Mouse (Mus musculus): ENCODE data around the gene Copb1.
A peak's percentile ranks its signal among the peaks of the same experiment; 100 is the strongest.

Copb1 gene

DNA sequence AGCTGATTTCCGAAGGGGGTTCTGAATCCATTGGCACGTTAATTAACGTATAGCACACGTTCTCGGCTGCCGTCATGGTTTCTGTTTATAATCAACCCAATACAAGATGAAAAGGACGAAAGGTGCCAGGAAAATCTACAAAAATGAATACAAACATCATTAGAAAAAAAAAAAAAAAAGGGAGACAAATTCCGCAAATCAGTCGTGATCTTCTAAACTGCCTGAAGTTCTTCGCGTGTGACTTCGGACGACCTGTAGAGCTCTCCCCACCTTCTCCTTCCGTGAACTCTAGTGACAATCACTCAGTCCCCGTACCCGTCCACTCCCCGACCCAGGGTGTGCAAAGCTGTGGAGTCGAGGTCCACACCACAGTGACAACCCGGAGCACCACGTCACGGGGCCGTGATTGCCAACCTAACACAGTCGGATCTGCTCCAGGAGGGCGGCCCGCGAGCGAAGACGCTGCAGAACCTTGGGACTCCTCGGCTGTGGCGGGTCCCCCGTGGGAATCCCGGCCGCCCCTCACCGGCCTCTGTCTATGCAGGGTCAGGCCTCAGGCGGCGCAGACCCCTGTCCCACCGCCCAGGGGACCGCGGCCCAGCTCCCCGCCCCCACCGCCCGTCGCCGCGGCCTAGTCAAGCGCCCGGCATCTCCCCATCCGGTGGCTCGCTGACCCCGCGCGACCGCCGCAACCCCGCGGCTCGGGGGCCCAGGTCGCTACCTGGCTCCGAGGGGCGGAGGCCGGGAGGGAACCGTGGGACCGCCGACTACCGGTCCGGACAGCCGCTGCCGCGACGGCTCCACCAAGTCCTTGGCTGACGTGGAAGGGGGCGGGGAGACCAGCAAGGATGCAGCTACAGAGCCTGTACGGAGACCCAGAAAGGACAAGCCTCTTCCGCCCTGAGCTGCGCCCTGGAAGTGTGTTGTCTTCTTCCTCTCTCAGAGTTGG is at the start of gene Copb1:
Gene Copb1 (minus strand): TSS at position 827 of the 949 bp plus-strand sequence.
- peak; percentile 92 to 94 for DNase-seq

DNA sequence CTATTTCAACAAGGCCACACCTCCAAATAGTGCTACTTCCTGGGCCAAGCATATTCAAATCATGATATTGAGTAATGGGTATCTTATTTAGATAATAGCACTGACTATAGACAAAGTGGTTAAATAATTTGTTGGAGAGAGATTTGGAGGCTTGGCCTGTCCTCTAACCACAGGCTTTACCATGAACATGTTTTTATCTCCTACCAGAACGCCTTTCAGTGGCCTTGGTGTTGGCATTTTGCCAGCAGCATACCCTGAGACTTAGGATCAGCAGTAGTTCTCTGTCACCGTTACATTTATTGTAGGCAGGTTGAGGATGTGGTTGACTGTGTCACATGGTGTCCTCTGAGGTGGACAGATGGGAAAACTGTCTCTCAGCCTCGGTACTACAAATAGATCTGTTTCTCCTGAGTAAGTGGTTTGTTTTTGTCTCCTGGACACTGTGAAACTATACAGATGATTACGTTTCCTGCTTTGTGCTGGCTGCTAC is 46.8 kb upstream of the Copb1 start:
- peak; percentile 64 to 69 for DNase-seq

DNA sequence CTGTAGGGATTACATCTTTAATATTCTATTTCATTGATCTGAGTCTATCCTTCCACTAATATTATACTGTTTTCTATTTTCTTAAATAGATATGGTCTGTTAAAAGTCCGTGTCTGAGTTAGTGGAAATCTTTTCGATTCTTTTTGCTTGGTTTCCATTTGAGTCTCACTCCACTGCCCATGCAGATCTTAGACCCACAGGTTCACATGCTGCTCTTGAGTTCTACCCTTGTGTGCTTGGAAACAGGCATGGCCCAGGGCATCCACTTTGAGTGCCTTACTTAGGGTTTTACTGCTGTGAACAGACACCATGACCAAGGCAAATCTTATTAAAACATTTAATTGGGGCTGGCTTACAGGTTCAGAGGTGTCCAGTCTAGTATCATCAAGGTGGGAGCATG is 46.3 kb upstream of the Copb1 start:
- DNase-seq, result no peak

DNA sequence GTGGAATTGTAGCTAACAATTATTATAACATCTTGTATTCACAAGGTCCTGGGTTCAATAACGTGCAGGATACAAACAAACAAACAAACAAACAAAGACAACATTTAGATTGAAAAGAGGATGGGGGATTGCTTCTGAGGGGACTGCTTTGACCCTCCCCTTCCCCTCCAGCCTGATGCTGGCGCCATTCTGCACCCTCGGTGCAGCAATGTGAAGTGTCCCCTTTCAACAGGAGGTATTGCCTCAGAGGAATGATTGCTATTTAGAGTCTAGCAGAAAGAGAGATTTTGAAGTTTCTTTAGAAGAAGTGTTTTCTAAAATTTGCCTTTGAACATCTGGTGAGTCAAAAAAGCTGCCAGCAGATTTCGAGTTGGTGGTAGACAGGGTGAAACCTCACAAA is 44.7 kb upstream of the Copb1 start:
- DNase-seq, result no peak

DNA sequence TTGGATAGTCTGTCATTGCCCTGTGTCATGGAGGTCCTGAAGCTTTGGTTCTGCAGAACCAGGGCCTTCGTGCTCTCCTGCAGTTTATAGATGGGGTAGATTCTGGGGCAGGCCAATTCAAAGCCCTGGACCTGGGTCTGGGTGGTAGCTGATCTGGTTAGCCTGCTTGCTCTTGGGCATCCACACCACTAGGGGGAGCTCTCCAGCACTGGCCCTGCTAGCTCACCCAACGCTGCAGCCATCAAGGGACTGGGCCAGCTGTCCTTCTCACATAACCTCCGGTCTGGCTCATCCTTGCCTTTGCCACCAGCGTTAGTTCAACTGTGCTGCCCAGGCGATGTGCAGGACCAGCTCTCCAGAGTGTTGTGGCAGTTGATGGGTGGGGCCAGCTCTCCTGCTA is 40.2 kb upstream of the Copb1 start:
- DNase-seq, result peak; percentile 49 to 51

DNA sequence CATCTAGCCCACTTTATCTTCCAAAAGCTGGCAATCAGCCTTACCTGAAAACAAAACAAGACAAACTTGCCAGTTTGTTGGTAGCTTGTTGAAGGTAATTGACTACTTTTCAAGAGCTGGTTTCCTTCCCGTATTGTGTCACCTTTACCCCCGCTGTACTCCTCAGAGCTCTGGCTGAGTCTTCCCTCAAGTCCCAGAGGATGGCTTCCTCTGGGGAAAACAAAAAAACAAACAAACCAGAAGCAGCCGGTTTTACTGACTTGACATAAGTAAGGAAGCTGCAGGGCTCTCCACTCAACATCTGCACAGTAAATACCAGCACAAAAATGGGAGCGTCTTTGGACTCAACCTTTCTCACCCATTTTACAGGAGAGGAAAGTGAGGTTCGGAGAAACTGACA is 39.4 kb upstream of the Copb1 start:
- DNase-seq, result no peak

DNA sequence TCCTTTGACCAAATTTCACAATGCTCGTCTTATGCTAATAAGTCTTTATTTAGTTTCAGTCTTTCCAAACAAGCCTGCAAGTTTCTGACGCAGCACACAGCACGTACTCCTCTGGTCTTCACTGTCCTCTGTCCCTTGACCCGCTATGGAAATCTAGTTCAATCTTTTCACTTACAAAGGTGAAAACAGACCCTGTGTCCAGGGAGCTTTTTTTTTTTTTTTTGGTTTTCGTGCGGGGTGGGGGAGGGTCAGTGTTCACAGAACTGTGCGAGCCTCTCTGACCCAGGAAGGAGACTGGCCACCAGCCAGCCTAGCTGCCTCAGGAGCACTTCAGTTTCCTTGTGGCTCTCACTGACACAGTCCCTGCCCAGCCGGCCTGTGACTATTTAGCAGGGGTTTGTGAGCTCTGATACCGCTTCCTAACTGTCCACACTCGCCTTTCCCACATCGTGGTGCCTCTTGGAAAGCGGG is 38.0 kb upstream of the Copb1 start:
- peak; percentile 54 to 56 for DNase-seq

DNA sequence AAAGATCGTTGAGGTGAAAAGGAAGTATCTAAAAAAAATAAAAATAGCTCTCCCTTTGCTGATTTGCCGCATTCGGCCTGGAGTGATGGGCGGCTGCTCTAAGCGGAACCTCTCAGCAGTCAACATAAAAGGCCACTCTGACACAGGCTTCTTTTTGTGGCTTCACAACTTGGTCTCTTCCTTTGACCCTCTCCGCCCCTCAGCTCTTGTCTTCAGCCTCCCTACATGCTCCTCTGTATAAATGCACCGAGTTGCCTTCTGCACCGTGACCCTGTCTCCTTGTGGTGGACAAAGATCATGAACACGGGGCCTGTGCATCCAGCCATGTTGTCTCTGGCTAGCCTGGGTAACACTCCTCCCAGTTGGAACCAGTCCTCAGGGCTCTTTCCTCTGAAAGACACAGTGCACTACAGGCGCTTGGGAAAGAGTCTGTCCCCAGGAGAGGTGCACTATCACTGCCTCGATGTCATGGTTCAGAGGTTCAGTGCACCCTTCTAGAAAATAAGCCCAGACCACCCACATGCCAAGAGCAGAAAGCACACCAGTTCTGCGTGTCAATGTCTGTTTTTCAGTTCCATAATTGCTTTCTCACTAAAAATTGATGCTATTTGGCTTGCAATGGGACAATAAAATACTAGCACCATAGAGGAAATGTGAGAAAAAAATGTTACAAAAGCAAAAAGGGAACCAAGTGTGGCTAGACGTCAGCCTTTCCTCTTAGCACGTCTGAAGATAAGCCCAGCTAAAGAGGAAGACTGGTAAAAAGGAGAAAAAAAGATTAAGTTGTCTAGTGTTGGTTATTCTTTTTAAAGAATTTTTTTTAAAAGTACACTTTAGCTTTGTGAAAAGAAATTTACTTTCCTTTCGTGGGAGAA is 37.2 kb upstream of the Copb1 start:
- DNase-seq, result peak; percentile 61 to 70

DNA sequence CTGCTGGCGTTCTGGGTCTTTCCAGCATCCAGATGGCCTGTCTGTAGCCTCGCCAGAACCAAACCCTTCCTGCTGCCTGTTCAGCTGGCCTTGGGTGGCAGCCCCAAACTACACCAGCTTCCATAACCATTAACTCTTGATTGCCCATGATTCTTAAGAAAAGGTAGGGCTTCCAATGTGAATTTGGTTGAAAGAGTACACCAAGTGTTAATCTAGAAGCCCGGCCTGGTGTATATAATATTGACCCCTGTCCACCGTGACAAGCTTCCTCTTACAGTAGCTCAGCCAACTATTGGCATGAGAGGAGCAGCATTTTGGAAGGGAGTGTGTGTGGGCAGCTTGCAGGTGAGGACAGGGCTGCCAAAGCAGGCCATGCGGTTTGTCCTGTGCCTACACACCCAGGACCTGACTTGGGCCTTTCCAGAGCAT is 35.6 kb upstream of the Copb1 start:
- no peak for DNase-seq

DNA sequence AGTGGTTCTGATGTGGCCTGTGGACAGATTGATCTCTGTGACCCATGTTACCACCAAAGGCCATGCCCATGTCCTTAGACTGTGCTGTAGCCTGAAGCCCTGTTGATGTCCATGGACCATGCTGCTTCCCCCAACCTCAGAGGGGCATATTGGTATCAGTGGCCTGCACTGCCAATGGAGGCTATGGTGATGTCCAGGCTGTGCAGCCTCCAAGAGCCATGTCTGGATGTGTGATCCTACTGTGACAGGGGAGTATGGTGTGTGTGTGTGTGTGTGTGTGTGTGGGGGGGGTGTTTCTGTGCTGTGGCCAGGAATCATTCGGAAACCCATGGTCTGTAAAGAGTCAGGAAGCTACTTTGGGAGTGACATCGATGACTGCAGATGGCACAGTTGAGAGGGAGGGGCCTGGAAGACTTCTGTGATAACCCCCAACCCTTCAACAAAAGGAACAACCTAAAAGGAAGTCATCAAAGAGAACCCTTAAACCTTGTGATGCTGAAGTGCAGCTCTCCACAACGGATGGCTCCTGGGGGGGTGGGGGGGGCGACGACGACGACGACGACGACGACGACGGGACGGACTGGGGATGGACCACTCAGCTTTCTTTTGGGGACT is 29.9 kb upstream of the Copb1 start:
- DNase-seq, result no peak

DNA sequence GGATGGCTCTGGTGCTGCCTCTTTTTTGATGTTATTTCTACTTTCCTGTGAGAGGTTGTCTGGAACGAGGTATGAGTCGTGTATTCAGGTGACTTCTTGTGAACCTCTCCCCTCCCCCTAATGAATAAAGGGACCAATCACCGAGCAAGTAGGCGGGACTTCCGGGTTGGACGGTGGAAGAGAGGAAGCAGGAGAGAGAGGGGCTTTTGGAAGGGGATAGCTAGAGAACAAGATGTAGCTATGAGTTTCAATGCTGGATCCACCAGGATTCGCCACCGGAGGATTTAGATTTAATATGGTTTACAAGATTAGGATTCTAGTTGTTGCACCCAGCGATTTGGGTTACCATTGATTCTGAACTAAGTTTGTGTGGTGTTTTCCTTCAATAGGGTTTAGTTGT is 28.5 kb upstream of the Copb1 start:
- no peak for DNase-seq

DNA sequence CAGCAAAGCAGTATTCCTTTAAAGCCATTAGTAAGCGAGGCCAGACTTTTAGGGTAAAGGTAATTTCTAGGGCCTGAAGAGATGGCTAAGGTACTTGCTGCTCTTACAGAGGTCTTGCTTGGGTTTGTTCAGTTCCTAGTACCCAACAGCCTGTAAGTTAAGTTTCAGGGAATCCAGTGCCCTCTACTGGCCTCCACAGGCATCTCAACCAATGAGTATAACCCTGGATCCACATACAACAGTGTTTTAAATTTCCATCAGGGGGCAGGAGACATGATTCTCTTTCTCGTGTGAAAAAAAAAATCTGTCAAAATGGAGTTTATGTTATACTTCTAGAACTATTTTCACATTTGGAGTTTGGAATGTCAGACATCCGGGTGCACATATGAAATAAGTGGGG is 27.2 kb upstream of the Copb1 start:
- DNase-seq, result peak; percentile 69 to 74

DNA sequence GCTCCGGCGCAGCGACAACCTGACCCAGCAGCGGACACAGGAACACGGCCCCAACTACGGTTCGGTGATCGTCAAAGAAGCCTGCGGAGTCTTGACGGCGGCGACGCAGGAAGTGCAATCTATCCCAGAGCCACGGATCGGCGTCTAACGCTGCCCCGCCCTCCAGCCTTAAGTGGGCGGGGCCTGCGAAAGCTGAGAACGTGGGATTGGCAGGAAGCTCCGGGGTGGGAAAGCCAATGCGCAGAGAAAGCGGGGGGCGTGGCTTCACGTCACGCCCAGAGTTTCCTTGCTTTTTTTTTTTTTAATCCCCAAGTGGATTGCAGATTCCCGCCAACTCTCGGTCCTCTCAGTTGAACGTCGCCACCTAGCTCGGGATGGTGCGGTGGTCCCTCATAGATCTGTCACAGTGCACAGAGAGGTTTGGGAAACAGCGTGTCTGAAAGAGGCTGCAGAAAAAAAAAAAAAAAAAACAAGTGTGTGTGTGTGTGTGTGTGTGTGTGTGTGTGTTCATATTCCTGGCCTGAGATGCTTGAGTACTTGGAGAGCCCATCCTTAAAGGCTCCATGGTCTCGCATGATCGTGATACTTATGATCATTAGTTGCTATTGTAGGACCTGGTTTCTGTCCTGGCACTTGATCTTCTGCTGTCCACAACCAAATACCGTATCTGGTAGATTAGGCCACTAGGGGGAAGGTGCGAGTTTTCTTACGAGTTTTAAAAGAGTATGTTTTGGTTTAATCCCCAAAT is 21.7 kb upstream of the Copb1 start, which contains the start of gene Psma1:
Gene Psma1 (minus strand): TSS at position 114 of the 748 bp plus-strand sequence.
- peak; percentile 93 to 94 for DNase-seq

DNA sequence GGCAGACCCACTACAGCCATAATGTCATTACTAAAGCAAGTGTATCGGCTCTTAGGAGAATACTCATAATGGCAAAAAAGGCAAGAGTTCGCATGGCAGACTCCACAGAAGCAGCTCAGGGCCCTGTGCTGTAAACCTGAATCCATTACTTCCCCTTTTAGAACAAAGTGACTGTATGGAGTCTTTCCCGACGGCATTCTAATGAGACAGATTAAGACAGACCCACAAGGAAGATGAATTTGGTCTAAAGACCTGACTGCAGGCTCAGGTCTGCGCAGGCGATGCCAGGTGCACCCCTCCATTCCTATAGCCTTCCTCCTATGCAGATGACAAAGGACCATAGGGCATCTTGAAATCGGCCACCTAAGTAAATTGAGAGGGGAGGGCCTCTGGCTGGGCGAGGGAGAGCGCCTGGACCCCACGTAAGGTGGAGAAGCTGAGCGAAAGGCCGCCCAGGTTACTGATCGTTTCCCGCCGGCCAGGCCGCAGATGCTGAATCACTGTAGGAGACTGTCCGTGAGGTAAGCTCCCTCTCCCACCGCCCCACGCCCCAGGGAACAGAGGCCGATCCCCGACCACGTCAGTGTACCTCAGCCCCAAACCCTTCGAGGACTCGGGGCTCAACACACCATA is 21.0 kb upstream of the Copb1 start:
- no peak for DNase-seq

DNA sequence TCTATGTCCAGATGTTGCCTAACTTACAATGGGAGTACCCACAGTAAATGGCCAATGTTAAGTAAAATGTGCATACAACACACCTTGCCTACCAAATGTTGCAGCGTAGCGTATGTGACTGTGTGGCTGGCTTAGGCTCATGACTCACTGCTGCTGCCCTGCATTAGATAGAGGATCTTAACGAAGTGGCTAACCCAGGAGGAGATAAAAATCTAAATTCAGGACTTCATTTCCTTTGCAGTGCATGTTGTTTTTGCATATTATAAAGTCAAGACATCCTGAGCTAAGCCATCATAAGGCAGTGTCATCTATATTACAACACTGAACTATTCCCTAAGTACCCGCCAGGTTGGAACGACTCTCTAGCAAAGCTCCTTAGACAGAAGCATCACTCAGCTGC is 13.9 kb upstream of the Copb1 start:
- no peak for DNase-seq

DNA sequence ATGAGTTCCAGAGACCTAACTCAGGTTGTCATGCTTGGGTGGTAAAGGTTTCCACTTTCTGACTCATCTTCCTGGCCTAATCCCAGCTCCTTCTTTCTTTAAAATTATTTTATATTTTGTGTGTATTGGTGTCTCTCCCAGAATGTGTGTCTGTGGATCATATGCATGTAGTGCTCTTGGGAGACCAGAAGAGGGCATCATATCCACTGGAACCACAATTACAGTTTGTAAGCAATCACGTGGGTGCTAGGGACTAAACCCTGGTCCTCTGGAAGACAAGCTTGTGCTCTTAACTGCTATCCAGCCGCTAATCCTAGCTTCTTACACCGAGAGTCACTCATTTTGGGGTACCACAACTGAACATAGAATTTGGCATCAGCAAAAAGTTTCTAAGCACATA is 2.8 kb downstream of the Copb1 start:
- no peak for DNase-seq

DNA sequence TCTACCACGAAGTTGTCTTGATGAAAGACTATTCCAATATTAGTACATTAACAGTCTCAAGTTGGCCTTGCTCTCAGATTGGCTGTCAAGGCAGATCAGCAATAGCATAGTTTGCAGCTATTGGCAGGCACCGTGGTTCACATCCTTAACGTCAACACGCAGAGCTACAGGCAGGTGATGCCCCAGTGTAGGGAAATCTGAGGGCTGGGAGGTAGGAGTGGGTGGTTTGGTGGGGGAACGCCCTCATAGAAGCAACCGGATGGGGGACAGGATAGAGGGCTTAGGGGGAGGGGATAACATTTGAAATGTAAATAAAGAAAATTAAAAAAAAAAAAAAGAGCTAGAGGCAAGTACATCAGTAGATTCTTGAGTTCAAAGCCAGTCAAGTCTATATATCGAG is 20.5 kb downstream of the Copb1 start:
- DNase-seq, result no peak

DNA sequence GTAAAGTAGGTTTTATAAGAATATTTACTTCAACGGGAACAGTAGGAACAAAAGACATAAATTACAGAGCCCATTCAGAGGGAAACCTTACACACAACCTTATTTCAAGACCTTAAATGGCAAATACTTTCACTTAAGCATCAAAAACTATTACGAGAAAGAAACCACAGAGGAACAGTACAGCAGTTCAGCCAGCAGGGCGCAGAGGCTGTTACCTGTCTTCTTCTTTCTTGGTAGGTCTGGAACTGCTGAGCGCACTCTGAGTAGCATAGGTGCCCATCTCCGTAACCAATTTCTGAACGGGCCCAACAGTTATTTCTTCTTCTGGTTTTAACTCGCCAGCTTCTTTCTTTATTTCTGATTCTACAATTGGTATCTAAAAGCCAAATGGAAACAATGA is 21.5 kb downstream of the Copb1 start:
- no peak for DNase-seq

DNA sequence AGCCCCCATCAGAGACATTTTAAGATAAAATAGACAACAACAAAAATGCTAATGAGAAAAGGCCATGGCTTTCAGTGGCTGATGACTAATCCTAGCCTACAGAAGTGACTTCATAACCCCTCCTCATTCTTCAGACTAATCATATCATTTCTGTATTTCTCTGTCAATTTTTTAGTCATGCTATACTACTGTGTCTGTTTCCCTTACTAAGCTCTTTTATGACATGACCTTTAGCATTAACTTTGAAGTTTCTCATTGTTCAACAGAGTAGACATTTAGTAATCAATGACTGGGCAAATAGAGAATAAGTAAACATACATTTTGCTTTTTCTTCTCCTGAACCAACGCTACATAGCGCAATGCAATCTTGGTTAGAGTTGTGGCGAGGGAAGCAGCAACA is 22.7 kb downstream of the Copb1 start:
- DNase-seq, result no peak

DNA sequence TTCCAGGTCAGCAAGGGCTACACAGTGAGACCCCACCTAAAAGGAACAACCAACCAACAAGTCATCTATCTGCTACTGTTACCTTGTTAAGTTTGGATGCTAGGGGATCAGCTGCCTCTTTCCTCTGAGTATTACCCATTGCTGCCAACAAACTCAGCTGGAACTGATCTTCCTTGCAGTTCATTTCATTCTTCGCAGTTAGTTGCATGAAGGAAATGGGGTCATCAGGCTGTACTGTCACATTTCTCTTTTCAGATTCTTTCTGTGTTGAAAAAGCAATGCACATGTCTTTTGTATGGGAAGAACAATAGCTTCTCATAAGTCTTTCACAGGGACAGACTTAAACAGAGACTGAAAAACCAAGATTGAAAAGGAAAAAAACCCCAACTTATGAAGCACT is 28.0 kb downstream of the Copb1 start:
- DNase-seq, result no peak

DNA sequence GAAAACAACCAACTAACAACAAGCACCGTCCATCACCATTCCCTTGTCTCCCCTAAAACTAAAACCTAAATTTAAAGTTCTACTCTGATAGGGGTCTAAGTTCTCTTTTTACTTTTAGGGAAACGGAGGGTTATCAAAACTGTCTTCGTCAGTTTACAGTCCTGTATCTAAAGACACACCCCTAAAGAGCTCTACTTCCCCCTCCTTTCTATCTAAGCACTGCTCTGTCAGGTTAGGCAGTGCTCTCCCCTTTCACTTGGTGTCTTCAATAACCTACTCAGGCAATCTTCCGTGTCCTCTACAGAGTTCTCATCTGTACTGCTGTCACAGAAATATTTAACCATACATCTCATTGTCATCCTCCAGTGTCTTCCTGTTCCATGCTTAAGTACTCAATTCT is 34.1 kb downstream of the Copb1 start:
- no peak for DNase-seq

DNA sequence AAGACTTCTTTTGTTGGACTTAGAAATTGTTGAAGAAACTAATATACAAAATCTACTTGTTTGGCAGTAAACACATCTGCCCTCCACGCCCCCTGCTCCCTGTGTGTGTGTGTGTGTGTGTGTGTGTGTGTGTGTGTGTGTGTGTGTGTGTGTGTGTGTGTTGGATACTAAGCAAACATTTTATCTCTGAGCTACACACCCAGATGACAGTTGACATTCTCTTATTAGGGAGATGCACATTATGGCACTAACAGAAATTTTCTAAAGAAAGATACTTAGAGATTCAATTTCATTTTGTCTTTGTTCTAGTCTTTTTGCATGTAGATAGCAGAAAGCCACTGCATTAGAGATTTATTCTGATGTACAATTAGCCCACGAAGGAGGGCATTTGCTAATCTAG is 37.6 kb downstream of the Copb1 start:
- no peak for DNase-seq
